Mouse (Mus musculus): ENCODE measurements around the gene Srxn1.

GRCm38 (mm10) chr2:152122896-152123295 is 17.6 kb downstream of the Srxn1 start:
- TF ChIP-seq CTCF (IDR thresholded peaks at IDR 0.05; ENCODE audit: borderline replicate concordance, control insufficient read depth, extremely low read depth, insufficient read depth, low read length, poor library complexity): no peak
- TF ChIP-seq POLR2A (IDR thresholded peaks at IDR 0.05; ENCODE audit: control insufficient read depth, extremely low read depth, insufficient read depth, low read length, poor library complexity): no peak

All from thymus, adult 2 months (tissue).